Mouse (Mus musculus) embryo, embryonic 10 days (tissue): ENCODE measurements around the gene Lgr4.

ENCODE experiments used
- DNase-seq: peaks from one replicate; pipeline ENCODE4 v3.0.0-alpha.2; 2015; ENCODE audit warnings: low spot score

Lgr4 gene

DNA sequence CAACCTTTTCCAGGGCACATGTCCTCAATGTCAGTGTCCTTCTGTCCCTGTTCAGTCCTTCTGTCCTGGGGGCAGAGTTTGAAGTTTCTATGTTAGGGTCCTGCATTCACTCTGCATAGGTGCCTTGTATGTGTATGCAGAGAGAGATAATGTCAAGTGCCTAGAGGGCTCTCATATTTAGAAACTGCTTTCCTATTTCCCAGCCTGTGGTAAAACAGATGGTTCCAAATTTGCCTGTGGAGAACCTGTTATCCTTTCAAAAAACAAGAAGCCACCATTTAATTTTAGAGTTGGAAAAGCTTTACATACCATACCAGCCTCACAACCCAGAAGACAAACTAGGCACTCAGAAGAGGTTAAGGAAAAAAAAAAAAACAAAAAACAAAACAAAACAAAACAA, 32.1 kb downstream of the Lgr4 start:
- DNase-seq = no peak

DNA sequence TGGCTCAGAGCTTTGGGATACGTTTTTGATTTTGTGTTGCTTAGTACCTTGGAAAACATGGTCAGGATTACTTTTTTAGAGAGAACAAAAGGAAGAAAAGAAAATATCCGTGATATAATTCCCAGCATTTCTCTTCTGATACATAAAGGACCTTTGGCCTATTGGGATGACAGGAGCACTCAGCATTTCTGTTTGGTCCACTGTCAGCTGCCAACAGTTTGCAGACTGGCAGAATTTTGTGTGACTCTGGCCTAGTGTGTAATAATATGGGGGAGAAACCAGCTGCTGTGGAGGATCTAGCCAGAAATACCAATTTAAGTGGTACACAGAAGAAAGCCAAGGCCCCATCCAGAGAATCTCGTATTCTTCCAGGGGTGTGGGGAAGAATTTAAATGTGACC, 32.9 kb downstream of the Lgr4 start:
- no peak for DNase-seq

DNA sequence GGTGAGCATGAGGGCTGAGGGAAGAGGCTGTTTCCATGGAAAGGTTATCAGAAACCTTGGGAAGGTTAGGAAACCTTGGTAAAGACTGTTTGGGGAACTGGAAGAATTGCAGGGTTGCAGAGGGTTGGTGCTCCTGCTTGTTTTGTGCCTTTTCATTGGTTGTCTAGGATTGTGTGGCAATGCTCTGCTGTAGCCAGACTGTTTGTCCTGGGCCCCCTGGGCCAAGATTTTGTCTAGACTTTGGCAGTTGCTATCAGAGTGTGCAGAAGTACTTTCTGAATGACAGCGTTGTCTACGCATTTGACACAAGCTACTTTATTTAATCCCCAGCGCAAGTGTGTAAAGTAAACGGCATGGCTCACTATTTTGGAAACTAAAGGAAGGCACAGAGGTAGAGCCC, 33.6 kb downstream of the Lgr4 start:
- no peak for DNase-seq

GRCm38 (mm10) chr2:109953048-109953717, 35.7 kb downstream of the Lgr4 start:
- no peak for DNase-seq

- no peak for DNase-seq
Observed at GRCm38 (mm10) chr2:109953893-109954292, 36.4 kb downstream of the Lgr4 start.

DNA sequence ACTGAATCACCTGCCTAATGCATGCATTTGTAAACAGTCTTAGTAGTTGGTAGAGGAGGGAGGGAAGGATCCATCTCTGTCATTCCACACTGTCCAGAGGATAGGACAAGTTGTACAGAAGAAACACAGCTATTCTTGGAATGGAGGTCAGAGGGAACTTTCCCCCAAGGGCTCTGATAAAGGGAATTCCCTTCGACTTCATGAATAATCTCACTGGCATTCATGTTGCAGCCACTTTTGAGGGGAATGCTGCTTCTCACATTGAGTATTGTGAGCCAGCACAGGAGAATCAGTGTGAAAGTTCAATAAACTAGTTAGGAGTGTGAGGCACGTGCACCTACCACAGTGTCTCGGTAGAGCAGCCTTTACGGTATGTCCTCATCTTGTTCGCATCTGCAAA, 37.6 kb downstream of the Lgr4 start:
- no peak for DNase-seq

DNA sequence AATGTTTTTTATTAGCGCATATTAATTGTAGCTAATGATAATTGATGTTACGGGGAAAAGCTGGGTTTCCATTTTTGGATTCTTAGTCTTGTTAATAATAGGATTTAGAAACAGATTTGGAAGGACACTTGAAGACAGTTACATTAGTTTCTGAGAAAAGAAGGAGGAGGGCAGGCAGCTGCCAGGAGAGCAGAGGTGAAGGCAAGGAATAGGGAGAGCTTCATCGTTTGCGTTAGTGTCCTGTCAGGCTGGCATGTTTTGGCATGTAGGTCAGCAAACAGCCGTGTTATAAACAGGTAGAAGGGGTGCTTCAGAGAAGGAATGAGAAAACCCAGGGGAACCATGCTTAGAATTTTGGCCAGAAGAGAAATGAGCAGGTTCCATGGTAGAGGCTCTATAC, 38.5 kb downstream of the Lgr4 start:
- DNase-seq = no peak

- no peak for DNase-seq
Observed at GRCm38 (mm10) chr2:109956785-109957184, 39.3 kb downstream of the Lgr4 start.

DNA sequence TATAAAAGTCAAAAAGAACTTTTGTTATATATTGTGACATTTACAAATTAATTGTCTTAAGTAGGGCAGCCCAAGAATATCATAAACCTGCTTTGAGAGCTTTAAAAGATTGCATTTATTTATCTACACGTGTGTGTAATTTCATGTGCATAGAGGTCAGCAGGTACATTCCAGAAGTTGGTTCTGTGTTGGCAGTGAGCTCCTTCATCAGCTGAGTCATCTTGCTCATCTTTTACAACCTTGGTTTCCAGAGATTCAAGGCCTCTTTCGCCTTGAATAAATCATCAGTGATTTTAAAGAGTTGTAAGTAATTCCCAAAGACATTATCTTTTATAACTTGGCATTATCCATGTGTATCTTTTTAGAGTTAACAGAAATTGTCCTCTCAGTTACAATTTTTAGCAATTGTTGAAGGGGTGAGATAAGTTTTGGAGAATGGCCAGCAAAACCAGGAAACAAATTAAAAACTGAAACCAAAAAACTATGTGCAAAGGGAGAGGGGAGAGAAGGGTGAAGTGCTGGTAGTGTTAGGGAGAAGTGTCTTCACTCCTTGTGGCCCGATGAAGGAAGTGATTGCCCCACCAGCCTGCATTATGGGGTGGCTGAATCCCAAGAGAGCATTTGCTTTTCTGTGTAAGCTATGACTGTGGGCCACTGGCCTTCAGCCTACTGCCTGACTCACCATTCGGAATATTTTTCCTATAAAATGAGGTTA, 41.4 kb downstream of the Lgr4 start:
- no peak for DNase-seq

DNA sequence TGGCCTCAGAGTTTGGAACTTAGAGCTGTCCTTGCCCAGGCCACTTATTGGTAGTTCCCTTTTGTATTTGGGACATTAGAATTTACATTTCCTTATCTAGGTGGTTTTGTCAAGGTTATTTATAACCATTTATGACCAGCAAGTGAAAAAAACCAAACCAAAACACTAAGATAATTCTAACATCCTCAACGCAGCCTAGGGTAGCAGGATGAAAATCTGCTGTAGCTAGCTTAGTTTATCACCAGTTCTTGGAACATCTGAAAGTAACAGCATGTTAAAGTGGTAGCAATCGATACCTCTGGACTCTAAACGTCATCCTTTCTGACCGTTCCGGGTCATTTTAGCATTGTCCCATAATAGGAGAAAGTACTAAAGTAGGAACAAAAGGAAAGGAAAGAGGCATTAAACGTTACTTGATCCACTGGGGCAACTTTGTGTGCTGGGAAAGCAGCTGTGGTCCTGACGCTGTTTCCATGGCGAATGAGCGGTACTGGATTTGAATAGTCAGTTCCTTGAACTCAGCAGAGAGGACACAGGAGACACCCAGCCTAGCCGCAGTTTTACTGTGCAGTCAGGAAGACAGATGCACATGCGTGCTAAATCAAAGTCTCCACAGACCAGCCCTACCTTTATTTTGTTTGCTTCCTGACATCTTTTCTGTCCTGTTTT, 42.1 kb downstream of the Lgr4 start:
- peak; percentile 78 for DNase-seq

- no peak for DNase-seq
Observed at GRCm38 (mm10) chr2:109960246-109960645, 42.8 kb downstream of the Lgr4 start.

DNA sequence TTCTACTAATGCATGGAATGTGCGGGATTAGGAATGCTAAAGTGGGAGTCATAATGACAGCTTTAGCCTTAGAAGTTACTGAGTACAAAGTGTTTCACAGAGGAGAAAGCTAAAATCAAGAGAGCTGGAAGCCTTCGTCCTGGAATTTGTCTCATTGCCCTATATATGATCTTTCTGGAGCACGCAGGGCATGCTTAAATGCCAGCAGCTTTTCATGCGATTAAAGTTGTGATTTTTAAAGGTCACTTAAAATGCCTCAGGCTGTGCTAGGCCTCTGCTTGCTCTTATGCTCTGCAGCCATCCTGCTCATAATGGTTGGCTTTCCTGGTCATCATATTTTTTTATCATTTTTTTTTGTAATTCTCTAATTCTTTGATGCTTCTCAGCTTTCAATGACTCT, 43.7 kb downstream of the Lgr4 start:
- DNase-seq = no peak

DNA sequence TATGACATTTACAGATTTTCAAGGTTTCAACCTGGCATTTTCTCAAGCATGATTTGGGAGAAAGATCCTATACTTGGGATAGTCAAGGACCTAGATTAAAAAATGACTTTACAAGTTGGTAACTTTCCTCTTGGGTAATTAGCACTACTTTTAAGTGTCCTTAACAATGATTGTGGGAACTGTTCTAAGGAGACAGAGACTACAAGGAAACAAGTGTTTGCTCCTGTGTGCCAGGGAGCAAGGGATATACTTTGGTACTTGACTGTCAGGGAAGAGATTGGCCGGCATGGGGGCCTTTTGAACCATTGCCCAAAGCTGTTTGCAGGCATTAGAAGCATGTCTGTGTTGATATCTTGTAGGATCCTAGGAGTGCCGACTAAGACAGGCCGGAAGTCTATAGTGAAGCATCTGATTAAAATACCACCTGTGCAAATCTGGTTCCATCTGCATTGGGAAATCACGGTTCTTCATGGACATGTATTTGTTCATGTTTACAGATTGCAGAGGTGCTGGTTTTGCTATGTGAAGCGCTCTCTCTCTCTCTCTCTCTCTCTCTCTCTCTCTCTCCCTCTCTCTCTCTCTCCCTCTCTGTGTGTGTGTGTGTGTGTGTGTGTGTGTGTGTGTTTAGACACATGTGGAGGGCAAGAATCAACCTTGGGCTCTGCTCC, 46.3 kb downstream of the Lgr4 start:
- DNase-seq = no peak

DNA sequence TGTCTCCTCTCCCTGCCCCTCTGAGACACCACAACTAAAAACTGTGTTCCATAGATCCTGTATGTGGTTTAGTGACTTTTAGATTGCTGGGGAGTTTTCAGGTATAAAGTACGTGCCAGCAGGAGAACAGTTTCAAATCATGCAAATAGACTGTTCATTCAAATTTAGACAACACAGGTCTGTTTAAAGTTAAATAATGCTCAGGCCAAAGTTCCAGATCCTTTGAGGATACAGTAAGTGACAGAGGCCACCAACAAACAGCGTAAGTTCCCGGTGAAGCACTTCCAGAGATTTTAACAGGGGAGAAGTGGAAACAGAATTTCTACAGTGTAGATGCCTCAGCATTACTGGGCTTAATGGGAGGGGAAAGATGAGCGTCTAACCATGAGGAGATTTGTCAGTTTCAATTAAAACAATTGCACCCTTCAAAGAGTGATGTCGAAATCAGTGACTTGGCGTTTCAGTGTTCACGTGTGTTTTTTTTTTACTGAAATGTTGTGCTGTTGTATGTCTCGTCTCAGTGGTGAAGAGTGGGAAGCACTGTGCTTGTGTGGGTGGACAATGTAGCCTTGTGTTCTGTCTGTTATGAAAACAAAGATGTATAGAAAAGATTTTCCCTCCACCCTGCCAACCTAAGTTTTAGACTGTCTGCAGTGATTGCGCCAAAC, 48.4 kb downstream of the Lgr4 start:
- DNase-seq = no peak

DNA sequence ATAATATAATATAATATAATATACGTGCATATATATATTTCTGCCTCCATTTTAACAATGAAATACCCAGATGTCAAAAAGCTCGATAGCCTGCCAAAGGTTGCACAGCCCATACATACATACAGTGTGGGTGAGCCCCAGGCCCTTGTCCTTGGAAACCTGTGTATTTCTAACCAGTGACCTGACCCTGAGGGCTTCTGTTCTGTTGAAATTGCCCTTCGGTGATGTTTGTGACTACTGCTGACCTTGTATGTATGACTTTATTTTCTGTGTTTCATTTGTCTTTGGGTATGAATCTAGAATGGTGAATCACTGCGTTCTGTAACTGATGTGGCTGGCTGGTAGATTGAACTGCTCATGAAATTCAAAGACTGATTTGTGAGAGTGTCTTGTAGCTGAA, 49.4 kb downstream of the Lgr4 start:
- no peak for DNase-seq

GRCm38 (mm10) chr2:109969381-109969780, 51.9 kb downstream of the Lgr4 start:
- DNase-seq = no peak

DNA sequence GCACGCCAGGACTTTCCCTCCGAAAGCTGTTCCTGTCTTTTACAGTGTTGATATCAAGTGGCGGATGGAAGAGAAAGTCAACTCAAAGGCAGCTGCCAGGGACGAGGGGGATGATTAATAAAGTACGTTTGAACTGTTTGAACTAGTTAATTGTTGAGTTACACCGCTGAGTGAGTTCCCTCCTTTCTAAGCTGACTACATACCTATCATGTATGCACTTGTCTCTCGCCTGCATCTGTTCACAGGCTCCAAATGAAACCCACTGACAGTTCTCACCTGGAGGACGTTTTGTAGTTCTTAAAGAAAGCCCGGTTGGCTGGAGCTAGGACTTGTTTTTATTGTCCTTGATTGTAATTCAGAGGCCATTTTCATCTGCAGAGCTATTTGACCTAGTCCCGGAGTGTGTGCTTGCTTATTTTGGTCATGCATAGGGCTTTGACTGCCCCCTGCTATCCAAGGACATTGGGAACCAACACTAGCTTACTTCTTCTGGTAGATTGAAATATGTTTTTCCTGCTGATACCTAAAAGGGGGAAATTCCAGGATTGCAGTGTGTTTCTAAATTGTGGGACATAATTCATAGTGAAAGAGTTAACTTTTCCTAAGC, 52.6 kb downstream of the Lgr4 start:
- no peak for DNase-seq

- peak; percentile 46 for DNase-seq
Observed at GRCm38 (mm10) chr2:109970744-109971410, 53.4 kb downstream of the Lgr4 start.

GRCm38 (mm10) chr2:109972310-109972709, 54.9 kb downstream of the Lgr4 start:
- no peak for DNase-seq

GRCm38 (mm10) chr2:109972922-109973321, 55.5 kb downstream of the Lgr4 start:
- no peak for DNase-seq

DNA sequence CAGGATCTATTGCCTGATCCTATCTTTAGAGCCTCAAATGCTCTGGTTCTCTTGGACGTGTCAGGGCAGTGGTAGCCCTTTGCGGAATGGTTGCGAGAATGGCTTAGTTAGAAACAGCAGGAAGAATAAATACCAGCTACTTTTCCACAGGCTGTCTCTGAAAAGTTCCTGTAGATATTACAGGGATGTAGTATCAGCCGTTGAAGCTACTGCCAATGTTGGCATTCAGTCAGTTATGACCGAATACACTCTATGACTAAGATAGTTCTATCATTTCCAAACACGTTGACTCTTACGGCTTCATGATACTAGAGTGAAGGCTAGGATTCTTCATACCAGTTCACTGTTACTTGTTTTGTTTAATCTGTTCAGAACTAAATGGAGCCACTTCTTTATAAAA, 57.4 kb downstream of the Lgr4 start:
- no peak for DNase-seq
